Comparison of ENCODE assay signal across 9 mouse cellular contexts in the genomic region with DNA sequence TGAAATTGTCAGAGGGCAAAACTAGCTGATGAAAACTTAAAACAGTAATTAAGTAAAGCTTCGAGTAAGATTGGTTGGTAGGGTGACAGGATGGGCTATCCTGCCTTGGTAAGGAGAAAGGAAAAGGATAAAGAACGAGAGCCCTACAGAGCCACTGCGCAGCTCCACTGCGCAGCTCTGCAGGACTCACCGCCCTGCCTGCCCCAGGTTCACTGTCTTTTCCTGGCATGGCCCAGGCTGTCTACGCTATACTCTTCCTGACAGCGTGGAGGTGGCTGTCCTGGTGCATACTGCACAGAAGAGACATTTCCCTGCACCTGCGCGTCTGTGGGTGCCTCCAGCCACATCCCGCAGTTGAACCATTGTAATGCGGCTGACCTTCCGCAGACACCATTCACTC.
DNase-seq lines count a peak whose midpoint lies in the region; ATAC-seq and TF ChIP-seq lines count a peak whose summit lies in the region.
"Had no signal": no experiment of that assay in that cellular context is flagged by ENCODE, and none has a peak within 500 bp of the region (broad histone marks: within the 10 kb centered on the region; RNA-seq: fewer than 3 reads in every experiment).

No protein-coding gene starts in this region.

- H3K4me1 ChIP-seq in heart, embryonic 13.5 days, result no peaks in the 10 kb centered on the region
- H3K4me1 ChIP-seq in heart, adult 2 months (ENCODE audit: control insufficient read depth, insufficient read depth, low read length), result no peaks in the 10 kb centered on the region
- no peaks in the 10 kb centered on the region for H3K4me1 ChIP-seq in hindbrain, embryonic 12.5 days
- no peaks in the 10 kb centered on the region for H3K4me1 ChIP-seq in midbrain, embryonic 14.5 days (ENCODE audit: control insufficient read depth, insufficient read depth, low read length)
- H3K4me1 ChIP-seq in thymus, adult 2 months (replicated peaks; ENCODE audit: control insufficient read depth, insufficient read depth, low read length), result no peaks in the 10 kb centered on the region

- peak overlapping the region; percentile 20; the same call in 1 of the 2 replicates for H3K9ac ChIP-seq in heart, embryonic 13.5 days
- H3K9ac ChIP-seq in heart, adult 2 months (ENCODE audit: low read depth, low read length), result no peak overlapping the region
- H3K9ac ChIP-seq in hindbrain, embryonic 12.5 days, result peak overlapping the region; percentile 35; the same call in 1 of the 2 replicates
- H3K9ac ChIP-seq in midbrain, embryonic 14.5 days (replicated peaks; ENCODE audit: low read length), result peak overlapping the region; percentile 42

- intact Hi-C loops in heart, adult 2 months (cut with DNase I), result no loop called here

- no peak for TF ChIP-seq CTCF in heart, adult 2 months (IDR thresholded peaks at IDR 0.05)
- no peak for TF ChIP-seq CTCF in thymus, adult 2 months (IDR thresholded peaks at IDR 0.05; ENCODE audit: borderline replicate concordance, control insufficient read depth, extremely low read depth, insufficient read depth, low read length, poor library complexity)

- H3K9me3 ChIP-seq in heart, embryonic 13.5 days, result no peaks in the 10 kb centered on the region
- H3K9me3 ChIP-seq in hindbrain, embryonic 12.5 days (replicated peaks), result no peaks in the 10 kb centered on the region
- H3K9me3 ChIP-seq in midbrain, embryonic 14.5 days (ENCODE audit: control insufficient read depth, low read length), result no peaks in the 10 kb centered on the region

- no peak for TF ChIP-seq EP300 in heart, adult 2 months (IDR thresholded peaks at IDR 0.05; ENCODE audit: insufficient read depth, low read depth, low read length)

- TF ChIP-seq POLR2A in heart, adult 2 months (IDR thresholded peaks at IDR 0.05; ENCODE audit: insufficient read depth, low read depth, low read length), result no peak
- no peak for TF ChIP-seq POLR2A in thymus, adult 2 months (IDR thresholded peaks at IDR 0.05; ENCODE audit: control insufficient read depth, extremely low read depth, insufficient read depth, low read length, poor library complexity)

- no peak for ATAC-seq in heart, embryonic 13.5 days (ENCODE audit: extremely low read depth, insufficient number of reproducible peaks, low FRiP score, low TSS enrichment)
- no peak for ATAC-seq in hindbrain, embryonic 12.5 days (ENCODE audit: low FRiP score)
- ATAC-seq in midbrain, embryonic 14.5 days (ENCODE audit: low FRiP score, low TSS enrichment), result no peak

- peak overlapping the region; percentile 63 for H3K4me2 ChIP-seq in heart, embryonic 13.5 days
- peak overlapping the region; percentile 51 for H3K4me2 ChIP-seq in hindbrain, embryonic 12.5 days (replicated peaks)
- H3K4me2 ChIP-seq in midbrain, embryonic 14.5 days (ENCODE audit: low read length), result peak overlapping the region; percentile 49

- peak overlapping the region; percentile 41 for H3K4me3 ChIP-seq in heart, embryonic 13.5 days
- H3K4me3 ChIP-seq in heart, adult 2 months, result no peak overlapping the region
- peak overlapping the region; percentile 27 for H3K4me3 ChIP-seq in hindbrain, embryonic 12.5 days
- peak overlapping the region; percentile 26 for H3K4me3 ChIP-seq in midbrain, embryonic 14.5 days (replicated peaks; ENCODE audit: low read depth, low read length)
- H3K4me3 ChIP-seq in thymus, adult 2 months (ENCODE audit: control insufficient read depth, insufficient read depth, low read length), result no peak overlapping the region

- no peak overlapping the region for H3K27ac ChIP-seq in heart, embryonic 13.5 days (replicated peaks)
- H3K27ac ChIP-seq in heart, adult 2 months, result no peak overlapping the region
- no peak overlapping the region for H3K27ac ChIP-seq in hindbrain, embryonic 12.5 days
- no peak overlapping the region for H3K27ac ChIP-seq in midbrain, embryonic 14.5 days (replicated peaks; ENCODE audit: low read depth, low read length)
- H3K27ac ChIP-seq in thymus, adult 2 months (ENCODE audit: control insufficient read depth, insufficient read depth, low read length), result no peak overlapping the region

- peaks cover 18% of the 10 kb centered on the region for H3K27me3 ChIP-seq in heart, embryonic 13.5 days (replicated peaks)
- H3K27me3 ChIP-seq in heart, adult 2 months (ENCODE audit: control insufficient read depth, insufficient read depth, low read length), result peaks cover 2% of the 10 kb centered on the region
- no peaks in the 10 kb centered on the region; the same call in 1 of the 2 replicates for H3K27me3 ChIP-seq in hindbrain, embryonic 12.5 days
- no peaks in the 10 kb centered on the region for H3K27me3 ChIP-seq in midbrain, embryonic 14.5 days (ENCODE audit: control insufficient read depth, insufficient read depth, low read length)
- H3K27me3 ChIP-seq in thymus, adult 2 months (ENCODE audit: control insufficient read depth, insufficient read depth, low read length), result no peaks in the 10 kb centered on the region
- H3K27me3 ChIP-seq: CH12.LX had no signal

- no peaks in the 10 kb centered on the region for H3K36me3 ChIP-seq in heart, embryonic 13.5 days
- no peaks in the 10 kb centered on the region for H3K36me3 ChIP-seq in heart, adult 2 months (ENCODE audit: control insufficient read depth, insufficient read depth, low read length)
- no peaks in the 10 kb centered on the region for H3K36me3 ChIP-seq in hindbrain, embryonic 12.5 days
- H3K36me3 ChIP-seq in midbrain, embryonic 14.5 days (ENCODE audit: control insufficient read depth, insufficient read depth, low read length), result no peaks in the 10 kb centered on the region
- H3K36me3 ChIP-seq in thymus, adult 2 months (ENCODE audit: control insufficient read depth, insufficient read depth, low read length), result no peaks in the 10 kb centered on the region

- no peak for DNase-seq in heart, adult 2 months
- peak; percentile 8 for DNase-seq in cerebellum, adult 8-10 months
- peak; percentile 53 for DNase-seq in midbrain, embryonic 14.5 days
- no peak for DNase-seq in urinary bladder, adult 18-20 months (ENCODE audit: low spot score in 2 of 2)
- no peak for DNase-seq in frontal cortex, adult 2 months (ENCODE audit: extremely low spot score in 1 of 2, low spot score in 1 of 2)
- DNase-seq in thymus, adult 2 months, result no peak

- no peaks in the 10 kb centered on the region for H3K79me2 ChIP-seq in heart, adult 2 months (replicated peaks; ENCODE audit: control insufficient read depth, insufficient read depth, low read length)

- 50% methylated on average over 12 of the region's 12 CpGs for WGBS in heart, embryonic 13.5 days
- WGBS in heart, adult 2 months, result 41% methylated on average over 12 of the region's 12 CpGs
- 49% methylated on average over 12 of the region's 12 CpGs for WGBS in hindbrain, embryonic 12.5 days
- 37% methylated on average over 12 of the region's 12 CpGs for WGBS in midbrain, embryonic 14.5 days
- WGBS in thymus, adult 2 months, result 55% methylated on average over 12 of the region's 12 CpGs

Comparison
In these comparisons a context has a peak if more than half of its experiments do, and no peak if none do; other contexts are left out.
1. H3K4me3 ChIP-seq: peak in heart, embryonic 13.5 days (single experiment), hindbrain, embryonic 12.5 days (single experiment) and midbrain, embryonic 14.5 days (single experiment); none in heart, adult 2 months (single experiment) and thymus, adult 2 months (single experiment).
2. DNase-seq: peak in cerebellum, adult 8-10 months (single experiment) and midbrain, embryonic 14.5 days (single experiment); none in heart, adult 2 months (0 of 2), urinary bladder, adult 18-20 months (0 of 2), frontal cortex, adult 2 months (0 of 2) and thymus, adult 2 months (single experiment).
3. Peak in every context shown above with its lines, with median percentiles within 50 percentile points of each other: H3K4me2 ChIP-seq.